Mouse (Mus musculus): Measurements from ENCODE around the gene Men1. TPM values are rescaled to one million over a fixed set of nuclear protein-coding genes. Genes with fewer than 3 reads are reported as not detected.

The Men1 gene
- polyA plus RNA-seq, 1 experiment from 2014 or later: 21.4 TPM

DNA sequence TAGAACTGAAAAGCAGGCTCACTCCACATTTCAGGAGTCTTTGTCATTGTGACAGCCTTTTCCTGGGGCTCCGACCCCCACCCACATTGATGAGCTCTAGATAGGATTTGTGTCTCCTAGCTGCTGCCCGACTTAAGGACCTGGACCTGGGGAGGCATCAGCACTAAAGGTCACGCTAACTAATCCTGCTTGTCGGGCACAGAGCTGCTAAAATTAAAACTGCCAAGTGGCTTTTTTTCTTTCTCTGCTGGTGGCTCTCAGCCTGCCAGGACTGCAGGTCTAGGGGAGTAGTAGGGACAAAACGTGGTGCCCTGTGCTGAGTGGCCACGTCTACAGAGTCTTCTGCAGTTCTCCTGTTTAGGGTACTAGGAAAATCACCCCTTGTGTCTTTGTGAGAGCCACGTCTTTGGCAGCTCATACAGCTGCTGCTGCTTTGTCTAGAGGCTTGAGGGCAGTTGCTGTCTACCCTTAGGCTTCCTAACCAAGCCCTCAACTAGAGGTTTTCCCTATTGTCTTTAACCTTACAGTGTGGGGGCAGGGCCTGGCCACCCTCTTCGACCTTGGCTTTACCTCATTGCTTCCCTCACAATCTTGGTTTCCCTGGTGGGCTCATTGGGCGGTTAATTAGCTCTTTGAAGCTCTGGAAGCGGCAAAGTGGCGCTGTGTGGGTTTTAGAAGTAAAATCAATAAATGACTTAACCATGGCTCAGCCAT is 42.7 kb downstream of the Men1 start:
- H3K36me3 ChIP-seq (ENCODE audit: inconsistent target): peaks cover 52% of the 10 kb centered on the region
- no peak overlapping the region for H3K4me3 ChIP-seq (ENCODE audit: inconsistent target)
- WGBS (ENCODE audit: missing documents): 96% methylated on average over 11 of the region's 11 CpGs
- H3K27ac ChIP-seq: no peak overlapping the region
- H3K79me2 ChIP-seq (ENCODE audit: inconsistent target): peaks cover 25% of the 10 kb centered on the region; the same call in 1 of the 2 replicates

DNA sequence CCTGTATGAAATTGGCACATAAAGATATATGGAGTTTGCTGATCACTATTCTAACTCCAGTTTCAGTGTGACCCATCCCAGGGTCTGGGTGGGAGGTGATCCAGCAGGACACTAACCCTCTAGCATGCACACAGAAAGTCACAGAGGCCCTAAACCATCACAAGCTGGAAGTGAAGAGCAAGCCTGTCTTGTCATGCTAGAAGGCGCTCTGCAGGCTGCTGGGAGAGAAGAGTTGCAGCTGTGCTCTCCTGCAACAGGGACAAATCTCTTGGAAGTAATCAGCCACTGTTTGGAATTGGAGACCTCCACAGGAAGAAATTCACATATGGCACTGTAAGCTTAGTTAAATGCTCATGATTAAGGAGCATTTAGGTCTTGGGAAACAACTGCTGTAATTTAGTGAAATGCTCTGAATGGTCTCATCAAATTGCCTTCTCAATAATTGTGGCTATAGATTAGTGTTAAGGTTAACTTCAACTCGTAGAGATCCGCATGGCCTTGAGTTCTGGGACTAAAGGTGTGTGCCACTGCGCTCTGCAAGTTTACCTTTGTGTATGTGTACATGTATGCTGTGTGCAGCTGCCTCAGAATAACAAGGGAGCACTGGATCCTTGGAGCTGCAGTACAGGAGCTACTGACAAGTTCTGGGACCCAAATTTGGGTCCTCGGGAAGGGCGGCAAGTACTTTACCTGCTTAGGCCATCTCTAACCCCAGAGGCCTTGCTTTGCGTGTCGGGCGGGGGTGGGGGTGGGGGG is 45.8 kb downstream of the Men1 start:
- no peak overlapping the region for H3K4me3 ChIP-seq (ENCODE audit: inconsistent target)
- WGBS (ENCODE audit: missing documents): 93% methylated on average over 9 of the region's 9 CpGs
- H3K27ac ChIP-seq: no peak overlapping the region
- H3K79me2 ChIP-seq (ENCODE audit: inconsistent target): no peaks in the 10 kb centered on the region; the same call in 1 of the 2 replicates
- peaks cover 29% of the 10 kb centered on the region for H3K36me3 ChIP-seq (ENCODE audit: inconsistent target)

DNA sequence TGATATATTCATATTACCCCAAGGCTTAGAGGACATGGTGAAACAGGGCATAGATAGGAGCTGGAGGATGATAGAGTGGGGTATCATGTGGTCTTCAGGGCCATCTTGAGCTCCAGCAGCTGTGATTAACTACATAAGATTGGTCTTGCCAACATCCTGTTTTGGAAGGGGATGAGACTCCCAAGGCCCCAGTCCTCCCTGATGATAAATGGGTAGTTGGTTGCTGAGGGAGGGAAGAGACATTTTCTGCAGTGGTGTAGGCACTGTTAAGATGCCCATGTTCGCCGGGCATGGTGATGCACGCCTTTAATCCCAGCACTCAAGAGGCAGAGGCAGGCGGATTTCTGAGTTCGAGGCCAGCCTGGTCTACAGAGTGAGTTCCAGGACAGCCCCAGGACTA is 46.5 kb downstream of the Men1 start:
- peaks cover 25% of the 10 kb centered on the region for H3K36me3 ChIP-seq (ENCODE audit: inconsistent target)
- H3K79me2 ChIP-seq (ENCODE audit: inconsistent target): no peaks in the 10 kb centered on the region; the same call in 1 of the 2 replicates
- no peak overlapping the region for H3K4me3 ChIP-seq (ENCODE audit: inconsistent target)
- WGBS (ENCODE audit: missing documents): 94% methylated on average over 5 of the region's 5 CpGs
- H3K27ac ChIP-seq: no peak overlapping the region

DNA sequence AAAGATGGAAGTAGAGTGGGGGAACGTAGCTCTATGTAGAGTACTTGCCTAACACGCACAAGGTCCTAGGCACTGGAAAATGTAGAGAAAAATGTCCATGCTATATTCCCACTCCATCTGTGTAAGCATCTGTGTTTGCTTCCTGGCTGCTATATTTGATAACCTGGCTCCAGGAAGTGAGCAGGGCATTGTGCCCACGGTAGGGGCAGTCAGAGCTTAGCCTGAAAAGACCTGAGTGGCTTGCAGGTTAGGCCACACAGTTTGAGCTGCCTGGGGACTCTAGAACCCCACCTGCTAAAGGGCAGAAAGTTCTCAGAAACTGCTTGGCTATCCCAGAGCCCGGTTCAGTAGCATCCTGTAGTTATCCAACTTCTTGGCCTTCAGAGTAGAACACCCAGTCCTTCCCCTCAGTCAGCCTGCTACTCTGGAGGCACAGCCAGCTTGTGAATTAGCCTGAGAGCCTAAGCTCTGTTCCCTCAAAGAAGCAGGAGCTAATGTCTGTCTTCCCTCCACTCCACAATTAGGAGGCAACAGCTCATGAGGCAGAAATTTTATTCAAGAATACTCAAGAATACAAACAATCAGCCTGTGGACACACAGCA is 47.6 kb downstream of the Men1 start:
- 45% methylated on average over 4 of the region's 4 CpGs for WGBS (ENCODE audit: missing documents)
- H3K79me2 ChIP-seq (ENCODE audit: inconsistent target): no peaks in the 10 kb centered on the region

DNA sequence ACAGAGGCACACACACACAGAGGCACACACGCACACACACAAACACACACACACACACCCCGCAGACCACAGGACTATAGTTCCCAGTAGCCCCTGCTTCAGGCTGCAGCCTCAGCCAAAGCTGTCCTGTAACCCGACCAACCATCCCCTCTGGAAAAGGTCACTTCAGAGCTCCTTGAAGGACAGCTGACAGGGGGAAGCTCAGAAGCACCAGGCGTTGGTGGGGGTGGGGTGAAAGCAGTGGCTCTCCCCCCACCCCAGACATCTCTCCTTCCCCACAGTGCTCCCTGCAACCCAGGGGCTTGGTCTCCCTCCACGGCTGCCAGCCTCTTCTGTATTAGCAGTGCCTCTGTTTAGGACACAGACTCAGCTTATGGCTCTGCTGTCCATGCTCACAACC is 48.7 kb downstream of the Men1 start:
- Histone ChIP-seq H3K27ac (no peak overlapping the region), H3K4me3 (ENCODE audit: inconsistent target) (no peak overlapping the region), H3K36me3 (ENCODE audit: inconsistent target) (0 out of 2 replicates have a peak, but pooled peaks cover 5% of the 10 kb centered on the region), H3K79me2 (ENCODE audit: inconsistent target) (no peaks in the 10 kb centered on the region)
- WGBS (ENCODE audit: missing documents): 48% methylated on average over 5 of the region's 5 CpGs

More for the DNA sequence above, 47.6 kb downstream of the Men1 start:
- Histone ChIP-seq H3K27ac (no peak overlapping the region), H3K36me3 (ENCODE audit: inconsistent target) (peaks cover 13% of the 10 kb centered on the region; the same call in 1 of the 2 replicates), H3K4me3 (ENCODE audit: inconsistent target) (no peak overlapping the region)

DNA sequence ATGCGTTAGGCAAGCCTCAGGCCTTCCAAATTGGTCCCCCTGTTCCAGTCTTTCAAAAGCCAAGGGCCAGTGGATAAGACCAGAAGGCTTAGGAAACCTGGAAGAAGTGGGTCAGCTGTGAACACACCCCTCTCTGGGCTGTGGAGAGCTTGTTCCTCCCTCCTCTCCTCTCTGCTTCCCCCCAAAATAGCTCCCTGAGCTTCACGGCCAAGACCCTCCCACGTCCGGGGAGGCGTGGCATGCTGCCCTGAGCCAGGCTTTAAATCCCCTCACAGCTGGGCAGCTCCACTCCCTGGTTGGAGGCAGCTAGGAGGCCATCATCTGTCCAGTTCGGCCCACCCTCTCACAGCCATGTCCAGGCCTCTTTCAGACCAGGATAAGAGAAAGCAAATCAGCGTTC is 49.3 kb downstream of the Men1 start, which contains the start of gene Pygm:
TSS of gene Pygm (plus strand) at position 272 of the 400 bp plus-strand sequence.
- Histone ChIP-seq H3K4me3 (ENCODE audit: inconsistent target) (no peak within 1 kb of the TSS), H3K79me2 (ENCODE audit: inconsistent target) (no peaks in the 10 kb centered on the region), H3K27ac (no peak within 1 kb of the TSS), H3K36me3 (ENCODE audit: inconsistent target) (no peaks in the 10 kb centered on the region)
- WGBS (ENCODE audit: missing documents): 33% methylated on average over 7 of the region's 7 CpGs

DNA sequence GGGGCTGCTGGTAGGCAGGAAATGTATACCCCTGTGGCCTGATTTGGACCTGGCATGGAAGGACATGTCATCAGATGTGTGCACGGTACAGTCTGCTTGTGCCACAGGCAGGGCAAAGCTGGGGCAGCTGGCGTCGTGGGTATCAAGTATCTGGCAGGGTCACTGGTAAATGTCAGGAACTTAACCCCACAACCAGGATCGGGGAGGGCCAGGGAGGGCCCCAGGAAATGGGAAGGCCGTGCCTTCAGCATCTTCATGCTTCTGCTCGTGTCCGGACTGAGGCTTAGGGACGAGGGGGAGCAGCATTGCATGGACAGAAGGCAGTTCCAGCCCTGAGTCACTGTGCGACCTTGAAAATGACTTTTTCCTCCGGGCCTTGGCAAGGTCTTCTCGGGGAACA is 50.2 kb downstream of the Men1 start:
- no peaks in the 10 kb centered on the region for H3K79me2 ChIP-seq (ENCODE audit: inconsistent target)
- no peaks in the 10 kb centered on the region for H3K36me3 ChIP-seq (ENCODE audit: inconsistent target)
- H3K4me3 ChIP-seq (ENCODE audit: inconsistent target): no peak overlapping the region
- WGBS (ENCODE audit: missing documents): 74% methylated on average over 11 of the region's 11 CpGs
- H3K27ac ChIP-seq: no peak overlapping the region

DNA sequence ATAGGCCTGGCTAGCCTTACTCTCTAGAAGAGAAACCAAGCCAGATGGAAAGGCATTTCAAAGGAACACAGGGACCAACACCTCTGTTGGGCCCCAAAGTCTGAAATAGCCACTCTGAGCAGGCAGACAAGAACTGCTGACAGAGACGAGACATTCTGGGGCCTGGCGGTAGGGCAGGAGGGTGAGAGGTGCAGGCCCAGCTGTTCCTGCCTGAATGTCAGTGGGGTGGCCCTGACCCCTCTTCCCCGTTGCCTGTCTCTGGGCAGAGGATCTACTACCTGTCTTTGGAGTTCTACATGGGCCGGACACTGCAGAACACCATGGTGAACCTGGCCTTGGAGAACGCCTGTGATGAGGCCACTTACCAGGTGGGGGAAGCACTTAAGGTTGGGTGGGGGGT is 50.6 kb downstream of the Men1 start:
- Histone ChIP-seq H3K27ac (no peak overlapping the region), H3K79me2 (ENCODE audit: inconsistent target) (no peaks in the 10 kb centered on the region), H3K36me3 (ENCODE audit: inconsistent target) (no peaks in the 10 kb centered on the region), H3K4me3 (ENCODE audit: inconsistent target) (no peak overlapping the region)
- WGBS (ENCODE audit: missing documents): 95% methylated on average over 5 of the region's 5 CpGs

DNA sequence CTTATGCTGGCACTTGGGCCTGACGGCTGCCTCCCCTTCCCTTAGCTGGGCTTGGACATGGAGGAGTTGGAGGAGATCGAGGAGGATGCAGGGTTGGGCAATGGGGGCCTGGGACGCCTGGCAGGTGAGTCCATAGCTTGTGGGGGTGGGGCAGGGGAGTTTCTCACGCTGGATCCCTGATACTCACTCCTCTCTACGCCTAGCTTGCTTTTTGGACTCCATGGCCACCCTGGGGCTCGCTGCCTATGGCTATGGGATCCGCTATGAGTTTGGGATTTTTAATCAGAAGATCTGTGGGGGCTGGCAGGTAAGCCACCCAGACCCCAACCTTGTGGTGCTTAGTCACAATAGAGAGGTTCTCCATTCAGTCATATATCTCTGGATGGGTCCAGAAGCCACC is 51.0 kb downstream of the Men1 start:
- Histone ChIP-seq H3K79me2 (ENCODE audit: inconsistent target) (no peaks in the 10 kb centered on the region), H3K36me3 (ENCODE audit: inconsistent target) (no peaks in the 10 kb centered on the region), H3K4me3 (ENCODE audit: inconsistent target) (no peak overlapping the region), H3K27ac (no peak overlapping the region)
- WGBS (ENCODE audit: missing documents): 90% methylated on average over 7 of the region's 7 CpGs

DNA sequence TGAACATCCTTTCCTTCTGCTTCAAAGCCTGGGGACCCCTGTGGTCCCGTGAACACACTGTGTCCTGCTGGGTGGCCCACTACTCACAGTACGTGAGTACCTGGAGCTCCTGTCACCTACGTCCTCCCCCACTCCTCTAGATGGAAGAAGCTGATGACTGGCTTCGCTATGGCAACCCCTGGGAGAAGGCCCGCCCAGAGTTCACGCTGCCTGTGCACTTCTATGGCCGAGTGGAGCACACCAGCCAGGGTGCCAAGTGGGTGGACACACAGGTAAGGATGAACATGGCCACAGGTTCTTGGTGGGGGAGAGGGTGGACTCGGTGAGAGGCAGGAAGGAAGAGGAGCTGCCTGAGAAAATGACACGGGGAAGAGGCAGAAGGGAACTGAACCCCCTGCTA is 51.5 kb downstream of the Men1 start:
- WGBS (ENCODE audit: missing documents): 89% methylated on average over 9 of the region's 9 CpGs
- no peak overlapping the region for H3K4me3 ChIP-seq (ENCODE audit: inconsistent target)
- H3K27ac ChIP-seq: no peak overlapping the region
- H3K79me2 ChIP-seq (ENCODE audit: inconsistent target): no peaks in the 10 kb centered on the region
- H3K36me3 ChIP-seq (ENCODE audit: inconsistent target): no peaks in the 10 kb centered on the region

DNA sequence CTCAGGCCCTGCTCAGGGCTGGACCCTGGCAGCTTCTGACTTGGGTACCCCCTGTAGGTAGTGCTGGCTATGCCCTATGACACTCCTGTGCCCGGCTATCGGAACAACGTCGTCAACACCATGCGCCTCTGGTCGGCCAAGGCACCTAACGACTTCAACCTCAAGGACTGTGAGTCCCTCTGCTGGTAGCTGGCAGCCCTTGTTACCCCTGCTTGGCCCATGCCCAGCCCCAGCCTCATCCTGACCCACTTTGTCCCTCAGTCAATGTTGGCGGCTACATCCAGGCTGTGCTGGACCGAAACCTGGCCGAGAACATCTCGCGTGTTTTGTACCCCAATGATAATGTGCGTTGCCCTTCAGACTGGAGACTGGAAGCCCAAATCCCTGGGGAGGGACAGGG is 53.2 kb downstream of the Men1 start:
- no peaks in the 10 kb centered on the region for H3K79me2 ChIP-seq (ENCODE audit: inconsistent target)

DNA sequence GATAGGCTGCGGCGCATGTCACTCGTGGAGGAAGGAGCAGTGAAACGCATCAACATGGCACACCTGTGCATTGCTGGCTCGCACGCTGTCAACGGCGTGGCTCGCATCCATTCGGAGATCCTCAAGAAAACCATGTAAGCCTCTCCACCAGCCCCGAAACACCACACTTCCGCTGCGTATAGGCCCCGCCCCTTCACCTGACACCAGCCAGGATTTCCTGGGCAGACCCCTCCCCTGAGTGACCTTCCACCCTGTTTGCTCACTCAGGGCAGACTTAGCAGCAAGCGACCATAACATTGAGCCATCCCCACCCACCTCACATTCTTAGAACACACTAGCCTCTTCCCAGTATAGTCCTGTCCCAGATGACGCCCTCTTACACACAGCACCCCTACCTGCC is 55.0 kb downstream of the Men1 start:
- Histone ChIP-seq H3K4me3 (ENCODE audit: inconsistent target) (no peak overlapping the region), H3K36me3 (ENCODE audit: inconsistent target) (no peaks in the 10 kb centered on the region), H3K79me2 (ENCODE audit: inconsistent target) (no peaks in the 10 kb centered on the region), H3K27ac (no peak overlapping the region)
- WGBS (ENCODE audit: missing documents): 46% methylated on average over 16 of the region's 16 CpGs

More for the DNA sequence above, 53.2 kb downstream of the Men1 start:
- H3K4me3 ChIP-seq (ENCODE audit: inconsistent target): no peak overlapping the region
- 74% methylated on average over 13 of the region's 13 CpGs for WGBS (ENCODE audit: missing documents)
- no peaks in the 10 kb centered on the region for H3K36me3 ChIP-seq (ENCODE audit: inconsistent target)
- no peak overlapping the region for H3K27ac ChIP-seq

DNA sequence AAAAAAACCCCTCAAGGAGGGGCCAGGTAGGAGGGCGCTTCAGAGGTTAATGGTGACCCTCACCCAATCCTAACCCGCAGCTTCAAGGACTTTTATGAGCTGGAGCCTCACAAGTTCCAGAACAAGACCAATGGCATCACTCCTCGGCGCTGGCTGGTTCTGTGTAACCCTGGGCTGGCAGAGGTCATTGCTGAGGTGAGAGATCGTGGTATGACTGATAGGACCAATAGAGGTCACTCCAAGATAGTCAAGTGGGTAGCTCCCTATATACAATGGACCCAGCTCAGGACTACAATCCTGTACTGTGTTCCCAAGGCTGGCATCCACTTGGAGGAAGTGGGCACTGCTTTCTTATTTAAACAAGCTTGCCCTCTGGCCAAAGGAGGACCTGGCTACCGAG is 55.5 kb downstream of the Men1 start:
- no peaks in the 10 kb centered on the region for H3K36me3 ChIP-seq (ENCODE audit: inconsistent target)
- H3K79me2 ChIP-seq (ENCODE audit: inconsistent target): no peaks in the 10 kb centered on the region
- no peak overlapping the region for H3K4me3 ChIP-seq (ENCODE audit: inconsistent target)
- WGBS (ENCODE audit: missing documents): 84% methylated on average over 6 of the region's 6 CpGs
- H3K27ac ChIP-seq: no peak overlapping the region
